Mouse (Mus musculus) heart, postnatal 14 days (tissue): Measurements from ENCODE around the gene Wdr31. TPM values are rescaled to one million over a fixed set of nuclear protein-coding genes. Genes with fewer than 3 reads are reported as not detected.

Experiments used
- DNase-seq, 2 experiments: peaks; one replicate each; pipeline ENCODE4 v3.0.0; 2021 to 2022
- intact Hi-C: fragments of 180-260 bp; cut with DNase I; formaldehyde crosslinking; loops from one replicate; pipeline ENCODE4 v1.15.1; 2025
- total RNA-seq, 2 experiments: library from RNA; stranded (reverse); gene quantifications; 2 replicates each; pipeline ENCODE4 v1.2.3; 2021

Gene Wdr31
- total RNA-seq, 2 experiments from 2014 or later, result 0.65 to 0.66 TPM

DNA sequence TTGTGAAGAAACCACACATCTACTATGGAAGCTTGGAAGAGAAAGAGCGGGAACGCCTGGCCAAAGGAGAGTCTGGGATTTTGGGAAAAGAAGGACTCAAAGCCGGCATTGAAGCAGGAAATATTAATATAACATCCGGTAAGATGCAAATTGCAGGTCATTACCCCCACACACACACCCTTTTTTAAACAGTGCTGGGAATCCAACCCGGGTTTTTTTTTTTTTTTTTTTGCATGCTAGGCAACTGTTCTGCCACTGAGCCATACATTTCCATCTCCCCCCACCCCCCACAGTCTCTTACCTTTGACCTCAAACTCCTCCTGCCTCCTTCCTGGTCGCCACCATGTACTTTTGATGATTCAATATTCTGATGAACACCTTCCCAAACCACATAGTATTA is 61.1 kb downstream of the Wdr31 start:
- DNase-seq, result no peak
- intact Hi-C loops, result loop anchor here (5.0 to 10.0 kb wide), 5 partner anchors 67 to 205 kb away; partner anchors contain the start of genes Alad and Hdhd3

DNA sequence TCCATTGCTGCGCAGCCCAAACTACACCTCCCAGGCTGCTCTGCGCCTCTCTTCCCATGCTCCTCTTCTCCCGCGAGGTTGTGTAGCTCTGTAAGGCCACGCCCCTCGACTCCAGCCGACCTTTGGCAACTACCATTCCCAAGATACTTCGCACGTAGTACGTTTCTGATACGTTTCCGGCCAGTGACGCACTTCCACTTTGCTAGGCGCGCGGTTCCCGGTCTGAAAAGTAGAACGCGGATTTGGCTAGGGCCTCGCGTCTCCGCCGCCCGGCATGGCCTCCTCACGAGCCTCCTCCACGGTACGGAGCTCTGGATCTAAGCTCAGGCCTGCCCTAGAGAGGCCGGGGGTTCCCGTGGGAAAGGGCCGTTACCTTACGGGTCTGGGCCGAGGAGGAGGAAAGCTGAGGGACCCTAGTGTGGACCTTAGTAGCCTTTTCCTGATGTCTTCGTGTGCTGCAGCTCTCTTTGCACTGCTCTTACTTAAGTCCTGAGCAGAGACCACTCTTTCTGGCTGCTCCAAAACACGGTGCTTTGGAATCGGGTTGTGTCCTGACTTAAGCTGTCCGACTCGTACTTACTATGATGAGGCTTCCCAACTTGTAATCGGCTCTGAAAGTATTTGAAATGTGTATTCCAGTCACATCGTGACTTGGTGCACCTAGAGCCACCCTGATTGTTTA is 62.0 kb downstream of the Wdr31 start, which contains the start of the genes Cdc26 and Prpf4:
TSS of gene Cdc26 (minus strand) at position 42 of the 682 bp plus-strand sequence.
TSS of gene Prpf4 (plus strand) at position 197 of the 682 bp plus-strand sequence.
- intact Hi-C loops, result loop anchor here (5.0 to 10.0 kb wide), 5 partner anchors 66 to 204 kb away; partner anchors contain the start of genes Alad and Hdhd3
- peak; percentile 95 to 97 for DNase-seq

DNA sequence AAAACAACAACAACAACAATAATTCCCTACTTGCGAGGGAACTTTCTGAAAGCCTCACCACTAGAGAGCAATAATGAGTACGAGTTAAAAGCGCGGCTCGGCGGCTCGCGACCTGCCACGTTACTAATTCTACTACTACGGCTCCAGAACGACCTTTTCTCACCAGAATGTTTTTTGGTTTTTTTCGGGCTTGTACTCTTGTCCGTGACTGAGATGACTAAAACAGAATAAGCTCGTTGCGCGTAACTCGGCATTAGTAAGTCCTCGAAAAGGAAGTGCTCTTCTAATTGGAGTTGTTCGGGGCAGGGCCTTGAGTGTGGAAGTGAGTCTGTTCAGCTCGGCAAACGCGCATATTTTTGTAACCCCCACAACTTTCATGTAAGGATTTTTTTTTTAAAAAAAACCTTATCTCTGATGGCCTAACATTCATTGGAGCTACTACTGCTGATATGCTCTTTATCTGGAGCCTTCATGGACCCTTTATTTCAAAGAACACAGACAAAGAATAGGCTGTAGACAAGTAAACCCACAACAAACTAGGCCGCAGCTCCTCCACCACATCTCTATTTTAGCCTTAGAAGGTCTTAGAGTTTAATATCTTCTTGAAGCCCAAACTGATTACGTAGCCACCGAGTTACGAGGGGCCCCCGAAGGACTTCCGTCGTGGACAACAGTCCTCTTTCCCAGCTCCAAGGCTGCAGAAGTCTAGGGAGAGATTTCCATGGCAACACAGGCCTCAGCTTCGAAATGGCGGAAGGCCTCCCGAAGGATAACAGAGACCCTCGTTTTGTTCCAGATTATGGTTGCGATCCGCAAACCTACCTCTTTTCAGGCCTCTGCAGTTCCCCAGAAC is 62.7 kb downstream of the Wdr31 start:
- intact Hi-C loops, result loop anchor here (2.0 to 10.0 kb wide), 6 partner anchors 47 to 203 kb away; partner anchors contain the start of genes Alad, Fkbp15, Hdhd3 and Slc31a1
- peak; percentile 57 to 59 for DNase-seq

DNA sequence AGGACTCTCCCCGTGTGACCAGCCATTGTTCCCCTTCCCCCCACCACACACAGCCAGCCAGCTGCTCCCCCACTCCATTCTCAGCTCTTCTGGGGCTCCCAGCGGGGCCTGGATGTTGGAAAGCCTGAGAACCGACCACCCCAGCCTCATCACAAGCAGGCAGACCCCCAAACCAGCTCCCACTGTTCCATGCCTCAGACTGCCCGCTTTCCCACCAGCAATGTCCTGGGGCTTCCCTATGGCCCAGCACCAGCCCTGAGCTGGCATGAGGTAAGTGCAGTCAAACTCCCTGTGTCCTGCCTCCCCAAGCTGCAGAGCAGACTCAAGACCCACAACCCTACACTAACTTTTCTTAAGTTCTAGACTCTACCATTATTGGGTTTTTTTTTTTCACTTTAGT is 64.6 kb downstream of the Wdr31 start:
- intact Hi-C loops, result loop anchor here (2.0 to 10.0 kb wide), 6 partner anchors 45 to 201 kb away; partner anchors contain the start of genes Alad, Fkbp15, Hdhd3 and Slc31a1
- no peak for DNase-seq

DNA sequence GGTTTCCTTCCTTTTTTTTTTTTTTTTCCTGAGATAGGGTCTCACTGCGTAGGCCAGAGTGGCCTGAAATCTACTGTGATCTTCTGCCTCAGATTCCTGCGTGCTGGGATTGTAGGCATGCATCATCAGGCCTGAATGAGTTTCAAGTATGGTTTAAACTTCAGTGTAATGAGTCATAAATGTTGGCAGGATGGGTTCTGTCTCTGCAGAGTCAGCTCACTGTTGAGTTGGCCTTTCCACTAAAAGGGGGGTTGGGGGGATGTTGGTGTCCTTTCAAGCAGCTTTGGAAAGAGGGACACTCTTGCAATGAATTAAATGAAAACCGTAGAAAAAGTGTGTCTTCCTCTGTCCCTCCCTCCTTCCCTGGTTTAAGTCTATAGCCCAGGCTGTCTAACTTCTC is 71.7 kb downstream of the Wdr31 start:
- intact Hi-C loops, result no loop called here
- no peak for DNase-seq

Other genes starting within 250 kb of the Wdr31 start
- 1 to 10 TPM; 2.3 to 2.8 TPM for gene Zfp37, start 239.8 kb downstream of the Wdr31 start, total RNA-seq
- gene Slc31a2, start 208.3 kb downstream of the Wdr31 start, total RNA-seq, result 10 to 100 TPM; 16.2 to 17.2 TPM
- 10 to 100 TPM; 19.5 to 23.6 TPM for gene Fkbp15, start 110.3 kb downstream of the Wdr31 start, total RNA-seq
- gene Slc31a1, start 110.2 kb downstream of the Wdr31 start, total RNA-seq, result 10 to 100 TPM; 25.9 to 28.5 TPM
- 10 to 100 TPM; 42.3 to 44.4 TPM for gene Cdc26, start 62.3 kb downstream of the Wdr31 start, total RNA-seq
- gene Prpf4, start 62.1 kb downstream of the Wdr31 start, total RNA-seq, result 10 to 100 TPM in 1 of 2 experiments, 1 to 10 TPM in 1; 9.7 to 10.7 TPM
- gene Rnf183, start 35.6 kb downstream of the Wdr31 start, total RNA-seq, result not detected
- under 1 TPM in 1 of 2 experiments, not detected in 1; 0.12 TPM for gene Bspry, start 9.2 kb upstream of the Wdr31 start, total RNA-seq
- gene Hdhd3, start 32.6 kb upstream of the Wdr31 start, total RNA-seq, result 1 to 10 TPM; 5.0 to 5.4 TPM
- gene Alad, start 49.0 kb upstream of the Wdr31 start, total RNA-seq, result 10 to 100 TPM; 46.5 to 47.9 TPM
- 10 to 100 TPM; 18.6 to 19.1 TPM for gene Pole3, start 54.2 kb upstream of the Wdr31 start, total RNA-seq
- under 1 TPM in 1 of 2 experiments, not detected in 1; 0.19 TPM for gene 4933430I17Rik, start 54.5 kb upstream of the Wdr31 start, total RNA-seq
- gene Rgs3, start 89.0 kb upstream of the Wdr31 start, total RNA-seq, result 10 to 100 TPM; 38.9 to 42.2 TPM